Mouse (Mus musculus) embryo, embryonic 11 days (tissue): Measurements from ENCODE around the gene Hip1.

Experiments
- DNase-seq: peaks from one replicate; pipeline ENCODE4 v3.0.0-alpha.2; 2015

Hip1 gene

GRCm38 (mm10) chr5:135362572-135362971, 182.3 kb downstream of the Hip1 start:
- no peak for DNase-seq

- no peak for DNase-seq
Measured at GRCm38 (mm10) chr5:135359772-135360171, 185.1 kb downstream of the Hip1 start.

GRCm38 (mm10) chr5:135357556-135357955, 187.4 kb downstream of the Hip1 start:
- DNase-seq: no peak
